Mouse (Mus musculus): ENCODE results near the gene Rabif.

The Rabif gene

DNA sequence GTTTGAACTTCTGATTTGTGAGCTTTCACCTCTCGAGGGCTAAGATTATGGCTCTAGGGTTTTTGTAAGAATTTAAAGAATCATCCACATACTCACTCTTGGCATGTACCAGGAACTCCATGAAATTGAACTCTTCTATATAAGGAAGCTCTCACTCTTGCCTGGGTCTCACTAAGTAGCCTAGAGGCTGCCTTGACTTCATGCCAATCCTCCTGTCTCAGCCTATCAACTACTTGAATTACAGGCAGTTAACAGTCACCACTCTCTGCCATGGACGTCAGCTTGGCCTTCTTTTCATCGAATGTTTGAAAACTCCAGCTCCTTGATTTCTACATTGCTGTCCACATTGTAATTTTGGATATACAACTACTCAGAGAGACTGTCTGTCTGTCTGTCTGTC, 57.9 kb downstream of the Rabif start:
- no peak for DNase-seq (ENCODE audit: low read depth, low spot score)

DNA sequence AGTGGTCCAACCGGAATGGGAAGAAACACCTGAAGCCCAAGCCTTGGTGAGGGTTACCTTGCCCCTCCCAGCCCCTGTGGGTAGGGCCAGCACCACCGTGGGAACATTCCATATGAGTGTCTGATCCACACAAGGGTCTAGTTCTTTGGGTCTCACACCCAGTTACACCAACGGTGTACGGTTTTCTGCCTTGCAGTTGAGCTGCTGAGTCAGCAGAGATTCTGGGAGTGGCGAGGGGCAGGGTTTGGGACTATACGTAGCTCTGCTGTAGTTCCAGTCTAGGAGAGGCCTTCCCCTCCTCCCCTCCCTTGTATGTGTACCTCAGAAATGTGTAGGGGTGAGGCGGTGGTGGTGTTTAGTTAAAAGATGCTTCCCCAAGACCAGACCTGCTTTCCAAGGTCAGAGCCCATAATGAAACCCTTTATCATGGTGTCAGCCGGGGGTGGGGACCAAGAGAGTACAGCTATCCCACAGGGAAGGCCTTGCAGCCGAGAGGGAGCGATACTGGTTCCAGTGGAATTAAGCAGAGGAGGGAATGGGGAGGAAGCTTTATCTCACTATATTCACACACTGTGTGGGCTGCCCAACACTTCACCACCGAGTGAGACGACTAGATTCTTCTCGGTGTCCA, 60.9 kb downstream of the Rabif start:
- peak; percentile 70 for DNase-seq (ENCODE audit: low read depth, low spot score)

- DNase-seq (ENCODE audit: low read depth, low spot score): peak; percentile 69
Measured at GRCm38 (mm10) chr1:134555871-134556670, 61.6 kb downstream of the Rabif start.

- peak; percentile 99 for DNase-seq (ENCODE audit: low read depth, low spot score)
Measured at GRCm38 (mm10) chr1:134556671-134557218, 62.3 kb downstream of the Rabif start.

All from ZHBTc4 (cell line).